Mouse (Mus musculus): Measurements from ENCODE around the gene Asic2.

DNA sequence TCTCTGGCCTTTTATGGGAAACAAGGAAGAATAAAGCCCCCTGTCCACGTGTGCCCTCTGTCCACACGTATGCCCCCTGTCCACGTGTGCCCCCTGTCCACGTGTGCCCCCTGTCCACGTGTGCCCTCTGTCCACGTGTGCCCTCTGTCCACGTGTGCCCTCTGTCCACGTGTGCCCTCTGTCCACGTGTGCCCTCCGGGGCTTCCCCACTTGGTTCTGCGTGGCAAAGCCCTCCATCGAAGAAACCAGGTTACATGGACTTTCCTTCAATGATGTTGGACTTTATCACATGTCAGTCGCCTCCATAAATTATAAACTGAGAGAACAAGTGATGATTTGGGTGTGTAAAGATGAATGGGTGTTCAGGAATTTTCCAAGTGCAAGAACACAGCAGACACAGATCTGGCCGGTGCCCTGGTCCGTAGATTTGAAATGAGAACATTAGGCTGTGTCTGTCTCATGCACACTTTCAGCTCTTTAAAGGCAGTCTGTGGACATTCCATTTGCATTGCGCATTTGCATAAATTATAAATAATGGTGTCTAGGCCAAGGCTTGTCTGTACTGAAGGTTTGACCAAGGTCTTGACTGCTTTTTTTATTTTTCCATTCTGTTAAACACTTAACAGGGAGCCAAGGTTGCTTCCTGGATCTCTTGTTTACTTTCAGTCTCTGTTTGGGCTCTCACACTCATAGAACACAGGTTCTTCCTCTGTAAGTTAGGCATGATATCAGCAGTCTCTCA lies 695.4 kb downstream of the Asic2 start:
- TF ChIP-seq POLR2A (IDR thresholded peaks at IDR 0.05; ENCODE audit: borderline replicate concordance, extremely low read depth, insufficient read depth, insufficient read length, poor library complexity, severe bottlenecking), result no peak
- TF ChIP-seq CTCF (IDR thresholded peaks at IDR 0.05; ENCODE audit: borderline replicate concordance, extremely low read depth, insufficient read depth, insufficient read length), result no peak

Measured in brain, embryonic 14.5 days (tissue).